Comparison of ENCODE assay signal across 17 mouse cellular contexts in the genomic region with DNA sequence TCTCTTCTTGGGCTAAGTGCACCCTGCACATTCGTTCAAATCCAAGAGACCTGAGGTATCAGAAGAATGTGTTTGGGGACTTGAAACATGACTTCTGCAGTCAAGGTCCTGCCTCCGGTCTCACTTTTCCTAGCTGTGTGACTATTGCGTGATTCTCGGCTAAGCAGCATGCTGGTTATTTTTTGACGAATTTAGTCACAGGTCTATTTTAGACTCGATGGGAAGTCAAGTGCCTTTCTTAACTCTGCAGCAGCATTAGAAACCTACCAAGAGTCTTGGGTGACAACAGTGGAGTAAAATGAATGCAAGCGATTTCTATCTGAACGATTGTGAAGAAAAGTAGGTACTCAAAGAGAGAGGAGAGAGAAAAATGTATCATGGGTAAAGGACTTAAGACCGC.
A peak's percentile ranks its signal among the peaks of the same experiment; 100 is the strongest.
DNase-seq lines count a peak whose midpoint lies in the region.
"Had no signal": no experiment of that assay in that cellular context is flagged by ENCODE, and none has a peak within 500 bp of the region (broad histone marks: within the 10 kb centered on the region; RNA-seq: fewer than 3 reads in every experiment).

No protein-coding gene starts in this region.

- DNase-seq in frontal cortex, adult 2 months (ENCODE audit: extremely low spot score in 1 of 2, low spot score in 1 of 2) = peak; percentile 31 to 58
- no peak for DNase-seq in frontal cortex, postnatal 14 days (ENCODE audit: low spot score in 2 of 2)
- DNase-seq in lung, postnatal 25 days (ENCODE audit: low spot score) = peak; percentile 42
- no peak for DNase-seq in lung, postnatal 10 days
- DNase-seq in right cerebral cortex, adult 2 months (ENCODE audit: low spot score in 2 of 2) = peak; percentile 36 to 40
- no peak for DNase-seq in right cerebral cortex, postnatal 10 days (ENCODE audit: low spot score in 2 of 2)
- DNase-seq: adrenal gland, postnatal 10 days; adrenal gland, postnatal 36 days; B cell, adult 2 months; cerebellum, adult 11 months; cerebellum, adult 2 months; cerebellum, adult 9-11 months; cerebellum, postnatal 25 days; forebrain, postnatal 0 days; gastrocnemius, adult 2 months; gastrocnemius, postnatal 14 days; heart, adult 11 months had no signal

Comparison
In these comparisons a context has a peak if more than half of its experiments do, and no peak if none do; other contexts are left out.
1. DNase-seq: peak in frontal cortex, adult 2 months (2 of 2), lung, postnatal 25 days (single experiment) and right cerebral cortex, adult 2 months (2 of 2); none in frontal cortex, postnatal 14 days (0 of 2), lung, postnatal 10 days (single experiment) and right cerebral cortex, postnatal 10 days (0 of 2).